Mouse (Mus musculus) retina, postnatal 1 day (tissue): ENCODE results near the gene Gdf2.

Experiments used
- DNase-seq: peaks from one replicate; pipeline ENCODE4 v3.0.0-alpha.2; 2012

The Gdf2 gene

GRCm38 (mm10) chr14:33940739-33941138, at the start of gene Gdf2:
Gene Gdf2, plus strand, starts transcription at chr14:33941039.
- no peak for DNase-seq

GRCm38 (mm10) chr14:33891507-33891906, 49.3 kb upstream of the Gdf2 start:
- no peak for DNase-seq

GRCm38 (mm10) chr14:33895777-33896176, 45.1 kb upstream of the Gdf2 start:
- DNase-seq, result no peak

GRCm38 (mm10) chr14:33896628-33897300, 44.1 kb upstream of the Gdf2 start:
- peak; percentile 48 for DNase-seq

- DNase-seq, result no peak
These were observed 38.1 kb upstream of the Gdf2 start for GRCm38 (mm10) chr14:33902783-33903182.

- no peak for DNase-seq
These were observed 37.6 kb upstream of the Gdf2 start for GRCm38 (mm10) chr14:33903199-33903598.

GRCm38 (mm10) chr14:33904851-33905250, 36.0 kb upstream of the Gdf2 start:
- DNase-seq, result no peak

- peak; percentile 59 for DNase-seq
These were observed 27.1 kb upstream of the Gdf2 start for GRCm38 (mm10) chr14:33913727-33914126.

- no peak for DNase-seq
These were observed 26.6 kb upstream of the Gdf2 start for GRCm38 (mm10) chr14:33914206-33914605.

- DNase-seq, result peak; percentile 53
These were observed 19.9 kb upstream of the Gdf2 start for GRCm38 (mm10) chr14:33920727-33921559.

GRCm38 (mm10) chr14:33922771-33923167, 18.1 kb upstream of the Gdf2 start:
- no peak for DNase-seq

GRCm38 (mm10) chr14:33923168-33924070, 17.4 kb upstream of the Gdf2 start, which contains the start of gene Gdf10:
Gene Gdf10, plus strand, starts transcription at chr14:33923587.
- DNase-seq, result peak; percentile 74

GRCm38 (mm10) chr14:33931853-33932252, 9.0 kb upstream of the Gdf2 start:
- no peak for DNase-seq

GRCm38 (mm10) chr14:33932935-33933703, 7.7 kb upstream of the Gdf2 start:
- DNase-seq, result peak; percentile 77

GRCm38 (mm10) chr14:33933778-33934317, 7.0 kb upstream of the Gdf2 start:
- DNase-seq, result peak; percentile 71

- peak; percentile 82 for DNase-seq
These were observed 1.7 kb upstream of the Gdf2 start for GRCm38 (mm10) chr14:33939117-33939516.

GRCm38 (mm10) chr14:33942222-33942621, 1.4 kb downstream of the Gdf2 start:
- no peak for DNase-seq

- DNase-seq, result no peak
These were observed 5.3 kb downstream of the Gdf2 start for GRCm38 (mm10) chr14:33946125-33946524.

- DNase-seq, result peak; percentile 80
These were observed 11.6 kb downstream of the Gdf2 start for GRCm38 (mm10) chr14:33952233-33952981.

- peak; percentile 87 for DNase-seq
These were observed 12.9 kb downstream of the Gdf2 start, which contains the start of gene Rbp3 for GRCm38 (mm10) chr14:33953761-33954160. Gene Rbp3, plus strand, starts transcription at chr14:33954003.

GRCm38 (mm10) chr14:33956055-33956454, 15.2 kb downstream of the Gdf2 start:
- no peak for DNase-seq
